Mouse (Mus musculus) ES-E14 (cell line): ENCODE data around the gene Acad10.

Experiments used
- CHD2 ChIP-seq: IDR thresholded peaks from 2 replicates; pipeline ENCODE4 v1.6.1; 2014; ENCODE audit warnings: mild to moderate bottlenecking, low read depth, low read length, inconsistent platforms
- HCFC1 ChIP-seq: IDR thresholded peaks from 2 replicates; pipeline ENCODE4 v1.6.1; 2012; ENCODE audit warnings: low read length, inconsistent platforms, borderline replicate concordance; ENCODE audit not compliant: insufficient read depth
- ZNF384 ChIP-seq: IDR thresholded peaks from 2 replicates; pipeline ENCODE4 v1.6.1; 2012; ENCODE audit warnings: low read depth, low read length, inconsistent platforms

- TF ChIP-seq ZNF384 (no peak), HCFC1 (no peak), CHD2 (no peak)
Measured at GRCm38 (mm10) chr5:121585699-121586098, 74.6 kb downstream of the Acad10 start.
